Mouse (Mus musculus) kidney, adult 2 months (tissue): Measurements from ENCODE around the gene Gm20696. TPM values are rescaled to one million over a fixed set of nuclear protein-coding genes. Genes with fewer than 3 reads are reported as not detected.
A peak's percentile ranks its signal among the peaks of the same experiment; 100 is the strongest.

Experiments
- DNase-seq: peaks from one replicate; pipeline ENCODE4 v3.0.0; 2021
- H3K27ac ChIP-seq: fragments of 200-500 bp; 2 replicates; pipeline ENCODE4 v1.5.1; 2012; ENCODE audit warnings: low read depth, low read length, control low read depth, inconsistent platforms; ENCODE audit not compliant: insufficient read depth
- H3K27me3 ChIP-seq: fragments of 200-500 bp; replicated peaks from 2 replicates; pipeline ENCODE4 v1.6.1; 2012; ENCODE audit warnings: mild to moderate bottlenecking, moderate library complexity, low read length, inconsistent platforms; ENCODE audit not compliant: control insufficient read depth, insufficient read depth
- H3K36me3 ChIP-seq: fragments of 200-500 bp; 2 replicates; pipeline ENCODE4 v1.6.1; 2012; ENCODE audit warnings: mild to moderate bottlenecking, moderate library complexity, low read length, inconsistent platforms; ENCODE audit not compliant: control insufficient read depth, insufficient read depth
- H3K4me1 ChIP-seq: fragments of 200-500 bp; 2 replicates; pipeline ENCODE4 v1.6.1; 2011; ENCODE audit warnings: low read length; ENCODE audit not compliant: control insufficient read depth, insufficient read depth
- H3K4me3 ChIP-seq: fragments of 200-500 bp; 2 replicates; pipeline ENCODE4 v1.5.1; 2011; ENCODE audit warnings: mild to moderate bottlenecking, low read depth, low read length, control low read depth; ENCODE audit not compliant: insufficient read depth
- CTCF ChIP-seq: fragments of 200-500 bp; conservative IDR thresholded peaks from 2 replicates; pipeline ENCODE4 v1.5.1; 2011; ENCODE audit warnings: low read depth, mild to moderate bottlenecking, control low read depth, low read length, moderate library complexity, mixed read lengths; ENCODE audit not compliant: insufficient read depth, insufficient read length
- POLR2A ChIP-seq: fragments of 200-500 bp; IDR thresholded peaks from one replicate; pipeline ENCODE4 v1.6.1; 2011; ENCODE audit warnings: low read depth, low read length, control low read depth
- WGBS: fragments of 180-500 bp; shearing (Covaris S2); methylation state at CpG from one replicate; pipeline ENCODE4 v1.1.7; 2018; 5-methylcytosine and 5-hydroxymethylcytosine counted together
- polyA plus RNA-seq: library from polyadenylated mRNA; depleted of rRNA; stranded (reverse); fragments of >200 nt; gene quantifications from 2 replicates; pipeline ENCODE4 v1.2.3, GENCODE M21; 2012

Gm20696 gene
- polyA plus RNA-seq, 1 experiment, result 0.31 TPM

DNA sequence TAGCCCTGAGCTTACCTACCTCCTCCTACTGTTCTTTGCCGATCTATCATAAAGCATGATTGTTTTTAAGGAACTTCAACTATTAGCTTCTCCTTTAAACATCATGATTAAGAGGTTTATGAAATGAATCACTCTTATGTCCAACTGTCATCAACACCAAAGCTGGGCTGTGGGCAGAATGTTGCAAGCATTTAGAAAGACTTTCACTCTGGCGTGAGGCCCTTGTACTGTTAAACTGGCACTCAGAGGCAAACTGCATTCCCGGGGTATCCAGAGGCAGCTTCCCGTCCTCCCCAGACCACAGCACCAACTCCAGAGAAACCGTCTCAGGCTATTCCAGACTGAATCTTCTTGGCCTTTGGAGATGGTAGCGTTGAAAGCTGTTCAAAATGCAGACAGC lies 230.2 kb downstream of the Gm20696 start:
- no peak for TF ChIP-seq CTCF
- H3K27me3 ChIP-seq, result no peaks in the 10 kb centered on the region
- WGBS, result 95% methylated on average over 6 of the region's 6 CpGs
- no peak overlapping the region for H3K4me3 ChIP-seq
- H3K27ac ChIP-seq, result no peak overlapping the region
- no peak for DNase-seq
- no peaks in the 10 kb centered on the region; the same call in 1 of the 2 replicates for H3K36me3 ChIP-seq
- no peaks in the 10 kb centered on the region; the same call in 1 of the 2 replicates for H3K4me1 ChIP-seq

DNA sequence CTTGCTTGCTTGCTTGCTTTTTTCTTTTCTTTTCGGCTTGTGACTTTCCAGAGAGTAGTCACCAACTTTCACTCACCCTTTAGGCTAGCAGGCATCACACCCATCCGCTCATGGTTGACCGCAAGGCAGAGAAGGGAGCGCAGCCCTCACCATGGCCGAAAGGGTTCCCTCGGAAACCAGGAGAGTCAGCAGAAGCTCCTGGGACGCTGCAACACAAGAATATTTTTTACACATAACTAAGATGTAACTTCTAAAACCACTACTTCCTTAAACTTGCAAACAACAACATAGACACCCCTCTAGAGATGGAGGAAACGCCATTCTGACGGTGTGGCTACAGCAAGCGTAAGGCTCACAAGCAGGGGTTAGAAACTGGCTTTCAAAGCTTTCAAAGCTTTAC lies 231.5 kb downstream of the Gm20696 start:
- H3K27ac ChIP-seq, result no peak overlapping the region
- no peaks in the 10 kb centered on the region; the same call in 1 of the 2 replicates for H3K4me1 ChIP-seq
- 97% methylated on average over 10 of the region's 10 CpGs for WGBS
- DNase-seq, result peak; percentile 41
- no peak overlapping the region for H3K4me3 ChIP-seq
- TF ChIP-seq POLR2A (no peak), CTCF (no peak)
- H3K27me3 ChIP-seq, result no peaks in the 10 kb centered on the region
- H3K36me3 ChIP-seq, result no peaks in the 10 kb centered on the region; the same call in 1 of the 2 replicates

DNA sequence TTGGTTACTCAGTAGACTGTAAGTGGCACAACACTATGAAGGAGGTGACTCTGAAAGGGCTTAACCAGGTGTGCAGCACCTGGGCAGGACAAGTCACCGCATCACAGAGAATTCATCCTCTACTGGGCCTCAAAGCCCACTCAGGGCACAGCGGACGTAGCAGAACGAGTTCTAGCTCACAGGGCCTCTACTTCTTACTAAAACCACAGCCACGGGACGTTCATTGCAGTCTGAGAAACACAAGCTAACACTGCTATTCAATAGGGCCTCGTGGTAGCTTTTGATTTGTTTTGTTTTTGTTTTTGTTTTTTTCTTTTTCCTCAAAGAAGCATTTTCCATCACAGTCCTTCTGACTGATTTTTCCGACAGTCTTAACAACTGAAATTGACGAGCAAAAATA lies 233.6 kb downstream of the Gm20696 start:
- WGBS, result 94% methylated on average over 9 of the region's 9 CpGs

DNA sequence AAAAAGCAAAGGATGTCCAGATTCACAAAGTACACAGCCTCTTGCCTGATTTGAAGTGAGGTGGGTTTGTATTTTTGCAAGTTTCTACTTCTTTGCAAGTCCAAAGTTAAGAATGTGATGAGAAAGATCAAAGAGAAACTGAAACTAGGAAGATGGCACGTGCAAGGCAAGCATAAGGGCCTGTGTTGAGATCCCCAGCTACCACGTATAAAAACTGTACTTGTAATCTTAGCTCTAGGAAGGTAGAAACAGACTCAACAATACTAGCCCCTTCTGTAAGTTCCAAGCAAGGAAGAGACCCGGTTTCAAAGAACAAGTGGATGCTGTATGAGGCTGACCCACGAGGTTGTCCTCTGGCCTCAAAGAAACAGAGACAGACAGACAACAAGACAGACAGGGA lies 234.7 kb downstream of the Gm20696 start:
- Histone ChIP-seq H3K4me1 (no peaks in the 10 kb centered on the region; the same call in 1 of the 2 replicates), H3K27ac (no peak overlapping the region), H3K36me3 (no peaks in the 10 kb centered on the region; the same call in 1 of the 2 replicates), H3K4me3 (no peak overlapping the region), H3K27me3 (no peaks in the 10 kb centered on the region)
- no peak for DNase-seq
- no peak for TF ChIP-seq CTCF
- TF ChIP-seq POLR2A, result no peak
- WGBS, result 70% methylated on average over 4 of the region's 4 CpGs

More for the DNA sequence above, 233.6 kb downstream of the Gm20696 start:
- no peaks in the 10 kb centered on the region; the same call in 1 of the 2 replicates for H3K4me1 ChIP-seq
- no peak overlapping the region for H3K27ac ChIP-seq
- no peaks in the 10 kb centered on the region; the same call in 1 of the 2 replicates for H3K36me3 ChIP-seq
- no peaks in the 10 kb centered on the region for H3K27me3 ChIP-seq
- H3K4me3 ChIP-seq, result no peak overlapping the region
- no peak for TF ChIP-seq POLR2A
- no peak for TF ChIP-seq CTCF
- DNase-seq, result no peak

DNA sequence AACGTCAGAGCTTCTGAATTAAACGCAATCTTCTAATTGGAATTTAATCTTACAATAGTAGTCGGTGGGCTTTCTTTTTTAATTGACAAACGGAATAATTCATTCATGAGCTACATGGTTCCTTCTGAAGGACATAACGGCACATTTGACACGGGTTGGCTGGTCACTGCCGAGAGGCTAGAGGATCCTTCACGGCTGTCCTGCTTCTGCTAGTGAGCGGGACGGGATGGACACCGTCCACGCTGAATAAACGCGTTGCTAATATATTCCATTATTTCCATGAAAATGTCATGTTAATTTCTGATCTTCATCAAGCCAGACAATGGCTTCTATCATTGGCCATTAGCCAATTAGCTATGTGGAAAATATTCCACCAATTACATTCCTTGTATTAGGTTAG lies 236.0 kb downstream of the Gm20696 start:
- H3K4me1 ChIP-seq, result no peaks in the 10 kb centered on the region; the same call in 1 of the 2 replicates

DNA sequence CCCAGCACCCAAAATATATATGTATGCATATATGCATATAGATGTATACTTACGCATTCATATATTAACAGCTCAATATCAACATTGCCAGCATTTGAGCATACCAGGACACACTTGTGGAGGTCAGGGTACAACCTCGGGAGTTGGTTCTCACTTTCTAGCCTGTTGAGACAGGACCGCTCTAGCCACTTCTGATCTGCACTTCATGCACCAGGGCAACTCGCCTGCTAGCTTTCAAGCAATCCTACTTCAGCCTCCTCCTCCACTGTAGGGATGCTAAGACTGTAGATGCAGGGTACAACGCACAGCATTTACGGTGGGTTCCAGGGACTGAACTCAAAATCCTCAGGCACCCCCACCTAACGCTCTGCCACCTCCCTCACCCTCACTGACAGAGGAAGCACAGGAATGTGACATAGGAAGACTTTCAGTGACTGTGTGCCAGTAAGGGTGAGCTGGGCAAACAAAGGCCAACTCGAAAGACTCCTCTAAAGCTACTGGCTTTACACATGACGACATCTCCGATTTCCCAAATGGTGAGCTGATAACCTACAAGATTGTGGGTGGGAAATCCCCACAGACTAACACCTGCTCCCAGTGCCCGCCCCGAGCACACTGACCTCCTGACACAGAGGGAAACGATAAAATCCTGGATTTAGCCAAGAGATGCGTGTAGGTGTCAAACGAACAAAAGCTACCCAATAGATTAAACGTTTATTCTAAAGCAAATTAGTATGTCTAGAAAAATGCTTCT lies 237.0 kb downstream of the Gm20696 start:
- no peaks in the 10 kb centered on the region for H3K27me3 ChIP-seq
- no peak overlapping the region for H3K27ac ChIP-seq
- no peak for DNase-seq
- no peak overlapping the region for H3K4me3 ChIP-seq
- TF ChIP-seq CTCF, result no peak
- no peak for TF ChIP-seq POLR2A
- H3K36me3 ChIP-seq, result no peaks in the 10 kb centered on the region
- no peaks in the 10 kb centered on the region; the same call in 1 of the 2 replicates for H3K4me1 ChIP-seq
- 81% methylated on average over 16 of the region's 16 CpGs for WGBS

More for the DNA sequence above, 236.0 kb downstream of the Gm20696 start:
- Histone ChIP-seq H3K27ac (no peak overlapping the region), H3K4me3 (no peak overlapping the region), H3K36me3 (no peaks in the 10 kb centered on the region; the same call in 1 of the 2 replicates), H3K27me3 (no peaks in the 10 kb centered on the region)
- TF ChIP-seq POLR2A, result no peak
- no peak for TF ChIP-seq CTCF
- DNase-seq, result no peak
- WGBS, result 96% methylated on average over 14 of the region's 14 CpGs

DNA sequence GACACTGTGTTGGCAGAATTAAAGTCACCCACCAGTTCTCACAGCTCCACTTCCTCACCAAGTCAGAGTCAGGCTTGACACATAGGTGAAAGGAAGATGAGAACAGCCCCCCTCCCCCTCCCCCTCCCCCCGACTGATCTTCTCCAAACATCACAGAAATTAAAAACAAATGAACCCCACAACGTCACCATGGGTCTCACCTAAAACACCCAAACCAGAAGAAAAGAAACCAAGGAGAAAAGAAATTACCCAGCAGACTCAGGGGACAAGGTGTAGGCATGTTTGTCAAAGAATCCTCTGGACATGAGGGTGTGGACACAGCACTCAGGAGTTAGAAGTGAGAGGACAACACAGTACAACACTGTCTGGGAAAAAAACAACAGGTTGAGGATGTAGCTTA lies 237.6 kb downstream of the Gm20696 start:
- H3K4me3 ChIP-seq, result no peak overlapping the region

More for the DNA sequence above, 237.6 kb downstream of the Gm20696 start:
- no peaks in the 10 kb centered on the region; the same call in 1 of the 2 replicates for H3K4me1 ChIP-seq
- no peak overlapping the region for H3K27ac ChIP-seq
- WGBS, result 71% methylated on average over 2 of the region's 2 CpGs
- TF ChIP-seq CTCF (no peak), POLR2A (no peak)
- H3K36me3 ChIP-seq, result no peaks in the 10 kb centered on the region
- no peaks in the 10 kb centered on the region for H3K27me3 ChIP-seq
- no peak for DNase-seq
